Mouse (Mus musculus) right cerebral cortex, adult 18-20 months (tissue): ENCODE results near the gene Zfp518a.

Experiments
- DNase-seq: peaks from one replicate; pipeline ENCODE4 v3.0.0; 2022; ENCODE audit warnings: mixed read lengths

Zfp518a gene

DNA sequence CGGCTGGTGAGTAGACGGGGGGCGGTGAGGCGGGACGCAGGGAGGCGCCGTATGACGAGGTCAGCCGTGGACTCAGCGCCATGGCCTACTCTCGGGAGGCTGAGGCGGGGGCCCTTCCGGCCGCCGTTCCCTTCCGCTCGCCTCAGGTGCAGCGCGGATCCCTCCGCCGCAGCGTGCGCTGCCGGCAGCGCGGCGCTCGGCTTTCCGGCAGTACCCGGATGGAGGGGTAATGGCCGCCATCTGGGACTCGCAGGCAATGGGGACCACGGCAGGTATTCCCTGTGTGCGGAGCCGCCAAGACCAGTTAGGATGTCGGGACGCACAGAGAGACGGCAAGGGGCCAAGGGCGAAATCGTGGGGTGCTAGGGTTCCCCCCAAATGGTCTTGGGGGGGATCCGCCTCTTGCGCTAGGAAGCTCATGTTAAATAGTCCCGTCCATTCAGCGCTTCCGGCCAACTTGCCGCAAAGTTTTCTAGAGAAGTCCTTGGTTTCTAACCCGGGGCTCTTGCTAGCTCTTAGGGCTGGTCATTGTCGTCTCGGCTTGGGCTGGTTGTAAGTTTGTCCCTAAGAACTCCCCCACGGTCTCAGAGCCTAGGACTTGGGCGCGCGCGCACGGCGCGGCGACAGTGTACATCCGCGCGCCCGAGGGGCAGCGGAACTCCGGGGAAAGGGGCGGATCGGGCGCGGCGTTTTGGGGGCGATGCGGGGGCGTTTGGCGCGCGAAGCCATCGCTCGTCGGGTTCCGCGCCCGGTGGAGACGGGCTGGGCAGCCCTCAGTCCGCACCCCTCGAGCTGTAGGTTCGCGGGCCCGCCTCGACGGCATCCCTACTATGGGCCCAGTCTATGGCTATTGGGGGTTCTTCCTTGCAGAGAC is at the start of gene Zfp518a:
Gene Zfp518a (plus strand): TSS at position 187 of the 874 bp plus-strand sequence.
- DNase-seq = peak; percentile 87

DNA sequence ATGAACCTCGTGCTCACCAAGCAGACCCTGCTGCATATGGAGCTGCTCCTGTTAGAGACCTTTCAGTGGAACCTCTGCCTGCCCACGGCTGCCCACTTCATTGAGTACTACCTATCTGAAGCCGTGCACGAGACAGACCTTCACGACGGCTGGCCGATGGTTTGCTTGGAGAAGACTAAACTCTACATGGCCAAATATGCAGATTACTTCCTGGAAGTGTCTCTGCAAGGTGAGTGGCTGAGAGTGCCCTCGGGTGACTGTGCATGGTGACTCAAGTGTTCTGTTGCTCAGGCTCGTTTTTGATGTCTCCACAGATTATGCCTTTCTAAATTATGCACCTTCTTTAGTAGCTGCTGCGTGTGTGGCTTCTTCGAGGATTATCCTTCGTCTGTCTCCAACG is 49.8 kb upstream of the Zfp518a start:
- no peak for DNase-seq

DNA sequence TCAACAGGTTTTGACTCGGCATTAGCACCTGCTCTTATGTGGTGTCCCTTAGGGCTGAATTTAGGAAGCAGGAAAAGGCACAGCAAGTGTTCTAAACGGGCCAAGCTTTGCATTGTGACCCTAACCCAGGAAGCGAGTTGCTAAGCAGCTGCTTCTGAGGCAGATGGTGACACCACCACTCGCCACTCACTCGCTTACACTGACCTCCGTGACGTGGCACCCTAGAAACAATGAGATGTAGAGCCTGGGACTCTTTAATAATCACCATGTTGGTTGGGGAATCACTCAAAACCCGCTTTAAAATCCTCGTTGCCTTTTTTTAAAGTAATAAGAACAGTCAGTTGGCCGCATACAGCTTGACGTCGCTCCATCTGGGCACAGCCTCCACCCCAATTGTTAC is 45.1 kb upstream of the Zfp518a start:
- no peak for DNase-seq

DNA sequence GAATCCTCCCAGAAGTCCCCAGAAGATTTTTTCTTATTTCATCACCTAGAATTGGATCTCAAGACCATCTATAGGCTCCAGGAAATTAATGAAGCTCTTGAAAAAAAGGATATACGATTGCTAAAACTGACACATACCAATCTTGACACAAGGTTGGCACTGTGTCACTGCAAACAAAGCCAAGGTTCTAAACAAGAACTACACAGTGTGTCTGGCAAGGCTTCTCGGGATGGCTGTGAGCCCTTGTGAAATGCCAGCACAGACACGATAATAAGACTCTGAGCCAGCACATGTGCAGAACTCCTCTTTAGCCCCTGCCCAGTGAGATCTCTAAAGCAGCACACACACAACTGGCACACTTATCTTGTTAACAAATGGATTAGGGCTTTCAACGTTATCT is 35.0 kb upstream of the Zfp518a start:
- no peak for DNase-seq

DNA sequence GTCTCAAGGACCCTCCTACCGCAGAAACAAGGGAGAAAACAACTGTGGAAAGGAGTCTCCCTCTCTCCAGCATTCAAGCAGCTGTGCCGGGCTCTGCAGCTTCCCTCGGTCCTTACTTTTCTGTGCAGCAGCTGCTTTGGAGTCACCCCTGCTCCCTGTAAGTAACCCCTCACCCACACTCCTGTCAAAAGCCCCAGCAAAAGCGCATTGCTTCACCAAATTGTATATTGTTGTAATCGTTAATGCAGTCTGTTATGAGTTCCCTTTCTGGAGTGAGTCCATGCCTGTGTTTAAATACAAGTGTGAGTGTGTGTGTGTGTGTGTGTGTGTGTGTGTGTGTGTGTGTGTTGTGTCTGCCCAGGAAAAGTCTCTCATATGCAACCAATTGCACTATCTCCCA is 26.2 kb upstream of the Zfp518a start:
- DNase-seq = no peak

DNA sequence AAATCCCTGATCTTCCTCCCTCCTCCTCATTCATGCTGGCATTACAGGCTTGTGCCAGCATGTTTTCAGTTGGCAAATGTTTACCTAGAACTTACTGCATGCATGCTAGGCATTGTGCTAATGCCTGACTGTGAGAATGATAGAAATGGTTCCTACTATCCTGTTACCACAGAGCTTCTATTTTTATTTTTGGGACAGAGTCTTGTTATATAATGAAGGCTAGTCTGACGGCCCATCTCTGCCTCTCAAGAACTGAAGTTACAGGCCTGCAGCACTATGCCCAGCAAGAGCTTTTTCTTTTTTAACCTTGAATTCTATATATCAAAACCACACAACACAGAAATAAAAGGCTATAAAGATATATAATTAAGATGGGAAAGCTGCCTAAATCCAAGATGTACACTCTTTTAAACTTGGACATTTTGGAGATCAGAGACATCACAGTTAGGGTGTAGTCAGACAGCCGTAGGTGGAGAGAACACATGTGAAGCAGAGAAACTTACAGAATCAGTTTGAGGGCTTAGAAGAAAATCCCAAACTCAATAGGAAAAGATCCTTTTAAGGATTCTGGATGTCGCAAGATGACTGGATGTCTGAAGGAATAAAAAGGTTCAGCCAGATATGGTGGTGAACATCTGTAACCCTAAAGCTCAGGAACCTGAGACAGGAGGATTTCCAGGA is 24.9 kb upstream of the Zfp518a start:
- peak; percentile 14 for DNase-seq

DNA sequence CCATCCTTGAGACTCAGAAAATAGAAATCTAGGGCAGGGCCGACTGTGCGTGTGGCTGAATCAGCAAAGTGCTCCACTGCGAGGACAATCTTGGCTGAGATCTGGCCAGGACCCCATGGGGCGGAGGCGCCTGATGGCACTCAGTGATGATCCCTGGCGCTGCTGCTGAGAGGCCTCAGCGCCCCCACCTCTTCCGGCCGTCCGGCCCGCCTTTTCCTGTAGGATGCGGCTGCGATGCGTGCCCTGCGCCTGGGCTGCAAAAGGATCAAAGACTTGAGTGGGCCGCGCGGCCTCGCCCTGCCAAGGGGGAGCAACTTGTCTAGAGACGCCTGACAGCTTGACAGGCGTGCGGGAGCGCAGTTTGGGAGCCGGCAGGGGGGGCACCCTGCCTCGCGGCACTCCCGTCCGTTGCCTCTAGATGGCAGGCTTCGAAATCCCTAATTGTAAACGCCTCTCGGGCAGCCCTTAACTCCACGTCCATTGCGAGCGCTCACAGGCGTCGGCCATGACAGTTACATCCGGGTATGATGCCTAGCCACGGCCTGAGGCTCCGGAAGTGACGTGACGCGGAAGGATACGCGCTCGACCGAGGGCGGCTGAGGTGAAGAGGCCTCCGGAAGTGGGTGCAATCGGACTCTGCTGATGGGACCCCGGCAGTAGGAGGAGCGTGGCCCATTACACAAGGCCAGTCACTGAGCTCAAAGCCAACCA is 21.4 kb upstream of the Zfp518a start:
- peak; percentile 88 for DNase-seq

DNA sequence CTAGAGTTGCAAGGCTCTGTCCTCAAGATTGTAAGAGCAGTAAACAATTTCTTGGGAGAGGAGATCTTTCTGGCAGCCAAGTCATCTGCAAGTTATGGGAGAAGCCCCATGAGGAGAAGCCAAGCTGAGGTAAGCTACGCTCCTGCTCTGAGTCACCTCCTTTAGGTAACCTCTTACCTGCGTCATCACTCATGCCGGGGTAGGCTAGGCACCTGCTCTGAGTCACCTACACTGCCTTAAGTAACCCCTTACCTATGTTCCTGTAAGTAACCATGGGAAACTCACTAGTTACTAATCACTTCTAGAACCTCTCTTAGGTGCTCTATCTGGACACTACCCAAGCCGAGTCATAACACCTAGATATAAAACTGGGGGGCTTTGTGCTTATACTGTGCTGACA is 12.8 kb upstream of the Zfp518a start:
- DNase-seq = no peak

DNA sequence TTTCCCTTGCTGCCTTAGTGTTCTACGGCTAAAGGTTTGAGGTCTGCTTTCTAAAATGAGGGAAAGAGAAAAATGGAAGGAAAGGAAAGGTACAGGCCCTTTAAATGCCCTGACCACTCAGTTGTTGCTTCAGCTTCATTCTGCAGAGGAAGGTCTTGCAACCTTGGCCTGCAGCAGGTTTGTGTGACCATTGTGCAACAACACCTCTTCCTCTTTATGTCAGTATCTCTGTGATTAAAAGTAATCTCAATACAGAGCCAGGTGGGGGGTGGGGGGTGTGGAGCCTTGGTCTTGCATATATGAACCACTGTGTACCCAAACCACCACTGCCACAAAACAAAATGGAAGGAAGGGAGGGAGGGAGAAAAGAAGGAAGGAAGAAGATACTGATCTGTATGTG is 5.6 kb upstream of the Zfp518a start:
- DNase-seq = no peak

DNA sequence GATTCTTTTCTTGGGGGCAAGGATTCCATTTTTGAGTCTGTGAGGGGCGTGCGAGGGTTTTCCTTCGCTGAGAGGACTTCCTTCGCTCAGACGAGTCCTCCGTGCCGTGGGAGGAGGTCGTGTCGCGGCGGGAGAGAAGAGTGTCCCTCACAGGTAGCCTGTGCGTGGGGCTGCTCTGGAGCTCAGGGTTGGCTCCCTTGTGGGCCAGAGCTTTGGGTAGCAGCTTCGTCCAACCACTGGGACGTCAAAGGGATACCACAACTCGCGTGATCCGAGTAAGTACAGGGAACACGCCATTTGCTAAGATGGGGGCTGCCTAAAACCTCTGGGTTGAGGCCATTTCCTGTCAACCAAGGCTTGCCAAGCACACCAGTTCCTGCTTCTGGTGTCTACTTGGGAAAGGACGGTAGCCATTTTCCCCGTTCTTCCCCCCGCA is 416 bp upstream of the Zfp518a start:
- DNase-seq = no peak

DNA sequence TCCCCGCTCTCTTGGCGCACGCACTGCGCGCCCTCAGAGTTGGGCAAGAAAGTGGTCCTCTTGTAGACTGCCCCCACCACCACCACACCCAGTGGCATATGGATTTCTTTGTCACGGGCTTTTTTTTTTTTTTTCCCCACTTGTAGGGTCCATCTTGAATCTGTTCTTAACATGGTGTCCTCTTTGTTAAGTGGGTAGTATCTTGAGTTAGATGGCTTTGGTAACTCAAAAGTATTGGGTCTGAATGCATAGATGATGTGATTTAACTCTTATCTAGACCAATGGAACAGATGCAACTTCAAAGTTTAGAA is 843 bp downstream of the Zfp518a start:
- DNase-seq = no peak

DNA sequence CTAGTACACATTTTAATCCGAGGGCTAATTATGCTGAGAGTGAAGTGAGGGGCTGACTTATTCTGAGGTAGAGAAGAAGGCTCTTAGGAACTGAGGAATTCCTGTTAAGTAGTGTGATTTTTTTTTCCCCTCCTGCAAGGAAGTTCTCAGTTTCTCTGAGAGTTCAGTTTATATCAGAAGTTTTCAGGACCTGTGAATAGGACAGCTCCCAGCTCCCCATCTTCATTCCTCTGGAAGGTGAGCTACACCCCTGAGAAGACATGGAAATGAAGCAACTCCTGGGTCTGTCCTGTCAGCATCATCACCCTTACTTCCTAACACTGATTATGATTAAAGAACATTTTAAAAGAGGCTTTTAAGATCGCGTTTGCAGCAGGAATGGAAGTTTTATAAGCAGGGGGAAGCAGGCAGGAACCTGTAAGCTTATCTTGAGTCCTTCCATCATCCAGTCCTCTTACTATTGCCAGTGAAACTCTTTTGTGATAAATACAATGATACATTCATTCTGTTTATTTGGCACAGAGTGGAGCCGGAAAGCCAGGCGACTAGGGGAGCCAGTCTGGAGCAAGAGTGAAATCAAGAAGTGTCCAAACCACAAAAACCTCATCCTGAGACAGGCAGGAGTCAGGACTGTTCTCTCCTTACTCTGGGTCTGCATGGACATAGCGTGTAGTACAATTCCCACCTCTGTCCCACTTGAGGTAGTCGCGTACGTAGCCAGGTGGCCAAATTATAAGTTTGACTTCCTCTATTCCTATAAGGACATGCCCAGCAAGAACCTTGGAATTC is 37.3 kb downstream of the Zfp518a start:
- DNase-seq = no peak

DNA sequence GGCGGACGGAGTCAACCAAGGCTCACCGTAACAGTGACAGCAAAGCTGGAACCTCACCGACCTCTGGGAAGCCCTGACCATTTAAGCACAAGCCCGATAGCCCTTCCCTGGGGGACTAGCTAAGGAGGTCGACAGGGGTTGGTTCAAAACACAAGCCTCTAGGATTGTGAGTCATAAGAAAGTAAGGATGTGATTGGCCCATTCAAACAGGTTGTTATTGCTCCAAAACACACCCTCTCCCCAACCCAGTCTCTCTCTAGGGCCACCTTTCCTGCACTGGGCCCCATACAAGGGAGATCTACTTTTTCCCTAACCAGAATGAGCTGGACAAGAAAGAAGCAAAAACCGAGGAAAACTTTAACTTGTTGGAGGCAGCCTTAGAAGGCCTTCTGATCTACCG is 40.9 kb downstream of the Zfp518a start:
- DNase-seq = no peak

DNA sequence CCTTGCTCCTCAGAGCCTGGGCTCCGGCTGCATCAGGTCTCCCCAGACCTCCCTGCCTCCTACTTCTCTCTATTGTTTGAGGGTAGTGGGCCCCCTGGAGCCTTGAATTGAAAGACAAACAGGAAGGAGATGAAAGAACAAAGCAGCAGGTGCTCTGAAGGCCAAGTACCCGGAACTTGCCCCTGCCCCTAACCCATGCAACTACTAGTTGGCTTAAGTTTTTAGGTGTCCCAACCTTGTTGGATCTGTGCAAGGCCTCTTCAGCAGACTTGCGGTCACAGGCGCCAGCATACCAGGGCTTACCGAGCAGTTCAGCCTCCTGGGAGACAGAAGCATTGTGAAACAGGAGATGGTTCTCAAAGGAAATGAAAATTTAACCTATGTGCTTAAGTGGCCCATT is 41.5 kb downstream of the Zfp518a start:
- no peak for DNase-seq

DNA sequence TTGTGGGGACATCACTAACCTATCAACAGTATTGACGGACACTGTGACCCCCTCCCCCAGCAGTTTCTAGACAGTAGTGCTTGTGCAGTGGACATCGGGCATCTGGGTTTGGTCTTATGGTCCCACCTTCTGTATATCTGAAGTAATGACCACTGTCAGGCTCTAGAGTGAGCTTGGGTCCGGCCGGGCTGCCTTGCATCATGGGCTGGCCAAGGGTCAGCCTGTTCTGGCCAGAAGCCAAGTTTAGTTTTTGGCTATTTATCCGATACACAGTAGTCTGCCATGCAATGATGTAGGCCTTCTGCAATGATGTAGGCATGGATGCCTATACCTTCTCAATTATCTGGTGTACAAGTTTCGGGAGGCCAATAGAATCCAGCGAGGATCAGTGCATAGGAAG is 49.0 kb downstream of the Zfp518a start:
- no peak for DNase-seq

DNA sequence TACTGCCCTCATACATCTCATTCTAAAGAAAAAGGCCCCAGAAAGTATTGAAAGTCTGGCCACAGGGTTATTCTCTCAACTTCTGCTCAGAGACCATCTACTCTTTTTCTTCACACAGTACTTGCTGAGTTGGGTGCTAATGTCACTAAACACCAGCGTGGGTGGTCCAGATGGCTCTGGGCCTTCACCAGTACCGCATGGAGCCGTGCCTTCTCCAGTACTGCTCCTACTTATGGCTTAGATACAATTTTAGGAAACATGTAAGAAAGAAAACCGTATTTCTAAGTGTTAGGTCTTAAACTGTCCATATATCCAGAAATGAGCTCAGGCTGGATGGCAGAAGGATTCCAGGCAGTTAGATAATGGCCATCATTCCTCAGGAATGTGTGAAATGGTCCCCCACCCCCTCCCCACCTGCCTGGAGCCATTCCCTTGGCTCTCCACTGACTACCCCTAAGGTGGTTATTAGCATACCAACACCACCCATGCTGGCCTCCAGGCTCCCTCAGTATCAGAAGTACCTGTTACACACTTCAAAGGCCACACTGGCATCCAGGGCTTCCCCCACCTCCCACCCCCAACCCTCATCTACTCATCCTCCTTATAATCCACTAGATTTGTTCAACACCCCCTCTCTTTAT is 52.6 kb downstream of the Zfp518a start:
- DNase-seq = peak; percentile 31

DNA sequence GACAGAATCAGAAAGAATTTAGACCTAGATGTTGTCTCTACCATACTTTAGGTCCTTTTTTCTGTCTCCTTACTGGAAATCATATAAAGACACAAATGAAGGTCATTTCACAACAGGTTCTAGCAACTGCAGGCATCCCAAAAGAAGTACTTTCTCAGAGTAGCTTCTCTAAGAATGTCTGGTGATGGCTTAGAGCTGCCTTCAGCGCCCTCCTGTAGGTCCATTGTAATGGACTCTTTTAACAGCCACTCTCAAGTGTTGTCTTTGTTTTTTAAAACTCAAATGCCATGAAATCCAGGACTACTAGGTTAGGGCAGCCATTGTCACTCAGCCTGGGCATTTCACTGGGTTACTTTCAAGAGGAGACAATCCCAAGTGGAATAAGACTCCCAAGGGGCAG is 64.5 kb downstream of the Zfp518a start:
- DNase-seq = no peak

DNA sequence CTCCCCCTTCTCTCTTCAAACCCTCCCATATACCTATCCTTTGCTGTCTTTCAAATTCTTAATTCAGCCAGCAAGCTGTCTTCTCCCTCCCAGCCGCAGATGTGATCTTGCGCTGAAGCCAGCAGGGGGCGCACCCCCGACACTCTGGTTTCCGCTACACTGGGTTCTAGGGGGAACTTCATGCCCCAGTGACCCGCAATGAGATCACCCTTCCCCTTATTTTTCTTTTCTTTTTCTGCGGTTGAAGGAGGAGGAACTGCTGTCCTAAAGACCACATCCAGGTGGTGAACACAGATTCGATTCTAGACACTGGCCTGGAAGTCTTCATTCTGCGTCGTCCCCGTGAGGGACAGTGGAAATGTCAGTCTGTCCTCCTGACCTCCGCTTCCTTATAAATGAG is 68.5 kb downstream of the Zfp518a start:
- DNase-seq = peak; percentile 18

DNA sequence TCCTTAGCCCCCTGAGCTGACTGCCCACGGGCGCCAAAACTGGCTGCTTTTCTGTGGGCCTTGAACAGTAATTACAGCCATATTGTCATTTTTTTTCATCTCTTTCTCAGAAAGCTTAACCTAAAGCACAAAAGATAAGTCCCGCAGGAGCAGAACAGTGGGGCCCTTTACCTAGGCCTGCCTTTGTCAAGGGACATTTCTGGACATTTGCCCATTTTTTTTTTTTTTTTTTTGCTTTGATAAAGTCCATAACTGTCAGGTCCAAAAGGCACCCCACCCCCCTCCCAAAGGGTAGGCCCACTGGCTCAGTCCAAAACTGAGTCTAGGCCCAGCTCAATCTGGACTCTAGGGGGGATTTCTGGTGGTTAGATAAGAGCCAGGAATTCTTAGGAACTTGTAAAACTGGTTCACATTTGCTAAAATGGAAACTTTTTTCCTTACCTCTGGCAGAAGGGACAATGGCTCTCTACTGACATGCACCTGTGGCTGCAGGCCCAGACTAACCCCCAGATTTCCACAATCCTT is 69.9 kb downstream of the Zfp518a start:
- no peak for DNase-seq

DNA sequence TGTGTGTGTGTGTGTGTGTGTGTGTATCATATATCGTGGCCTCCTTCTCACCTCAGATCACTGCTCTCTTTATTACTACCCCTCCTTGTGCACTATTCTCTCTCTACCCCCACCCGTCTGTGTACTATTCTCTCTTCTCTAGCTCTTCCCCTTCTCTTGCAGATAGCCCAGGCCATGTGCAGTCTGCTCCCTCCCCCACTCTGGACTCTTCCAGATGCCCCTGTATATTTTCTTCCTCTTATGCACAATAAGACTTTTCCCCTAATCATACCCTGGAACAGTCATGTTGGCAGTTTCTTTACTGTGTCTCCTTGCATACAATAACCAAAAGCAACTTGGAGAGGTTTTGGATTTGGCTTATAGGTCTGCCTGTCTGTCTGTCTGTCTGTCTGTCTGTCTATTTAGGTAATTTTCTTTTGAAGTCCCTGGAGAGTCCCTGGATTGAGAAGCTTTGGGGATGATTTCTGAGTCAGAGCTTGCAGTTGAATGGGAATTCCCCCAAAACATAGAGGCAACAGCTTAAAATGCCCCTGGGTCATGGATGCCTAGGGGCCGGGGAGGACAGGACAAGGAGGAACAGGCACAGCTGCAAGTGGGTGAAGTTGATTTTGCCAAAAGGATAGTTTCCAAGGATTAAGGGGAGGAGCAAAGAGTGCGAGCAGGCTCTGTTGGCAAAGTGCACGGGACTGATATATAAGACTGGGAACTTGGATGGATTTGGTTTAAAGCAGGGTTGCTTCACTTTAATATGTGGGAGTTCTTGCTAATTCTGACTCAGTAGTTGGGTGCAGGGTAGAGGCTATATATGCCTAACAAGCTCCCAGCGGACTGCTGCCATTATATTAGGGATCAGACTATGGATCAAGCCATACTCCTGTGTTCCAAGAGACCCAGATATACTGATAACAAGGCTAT is 70.7 kb downstream of the Zfp518a start:
- DNase-seq = no peak
